Mouse (Mus musculus): Measurements from ENCODE around the gene Tmcc3. TPM values are rescaled to one million over a fixed set of nuclear protein-coding genes. Genes with fewer than 3 reads are reported as not detected.
A peak's percentile ranks its signal among the peaks of the same experiment; 100 is the strongest.

Gene Tmcc3
- polyA plus RNA-seq, 1 experiment from 2014 or later, result 5.7 TPM

GRCm38 (mm10) chr10:94474185-94474584 lies 162.4 kb downstream of the Tmcc3 start:
- no peak for DNase-seq (ENCODE audit: low spot score)
- 95% methylated on average over 5 of the region's 5 CpGs for WGBS

GRCm38 (mm10) chr10:94477366-94478225 lies 165.8 kb downstream of the Tmcc3 start:
- Histone ChIP-seq H3K4me1 (no peaks in the 10 kb centered on the region), H3K4me3 (no peak overlapping the region), H3K27me3 (ENCODE audit: low read depth, poor library complexity, severe bottlenecking) (no peaks in the 10 kb centered on the region), H3K27ac (no peak overlapping the region), H3K36me3 (0 out of 2 replicates have a peak, but pooled peaks cover 2% of the 10 kb centered on the region), H3K9me3 (replicated peaks) (peaks cover 4% of the 10 kb centered on the region; the same call in 1 of the 2 replicates)
- WGBS, result 92% methylated on average over 13 of the region's 13 CpGs
- DNase-seq (ENCODE audit: low spot score), result no peak

More at GRCm38 (mm10) chr10:94474185-94474584, 162.4 kb downstream of the Tmcc3 start:
- Histone ChIP-seq H3K4me1 (no peaks in the 10 kb centered on the region), H3K27ac (no peak overlapping the region), H3K36me3 (no peaks in the 10 kb centered on the region), H3K9me3 (replicated peaks) (no peaks in the 10 kb centered on the region), H3K27me3 (ENCODE audit: low read depth, poor library complexity, severe bottlenecking) (no peaks in the 10 kb centered on the region), H3K4me3 (no peak overlapping the region)

DNA sequence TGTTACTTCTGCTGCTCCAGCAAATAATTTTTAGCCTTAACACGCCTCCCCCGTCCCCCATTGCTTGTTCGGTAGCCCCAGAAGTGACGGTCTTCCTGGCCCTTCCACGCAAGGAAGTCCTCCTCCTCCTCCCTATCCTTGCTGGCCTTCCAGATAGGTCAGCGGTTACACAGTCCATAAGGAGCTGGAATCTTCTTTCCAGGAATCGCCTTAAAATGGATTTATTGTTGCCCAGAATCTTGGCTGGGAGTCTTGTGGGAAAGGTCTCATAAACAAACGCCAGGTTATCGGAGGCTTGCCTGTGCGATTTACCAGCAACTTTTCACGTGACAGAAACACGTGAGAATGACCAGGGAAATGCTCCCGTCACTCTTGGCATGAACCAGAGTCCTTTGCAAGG lies 167.9 kb downstream of the Tmcc3 start:
- Histone ChIP-seq H3K4me3 (no peak overlapping the region), H3K36me3 (0 out of 2 replicates have a peak, but pooled peaks cover 2% of the 10 kb centered on the region), H3K27me3 (ENCODE audit: low read depth, poor library complexity, severe bottlenecking) (no peaks in the 10 kb centered on the region), H3K27ac (no peak overlapping the region), H3K9me3 (replicated peaks) (peaks cover 4% of the 10 kb centered on the region; the same call in 1 of the 2 replicates), H3K4me1 (no peaks in the 10 kb centered on the region)
- WGBS, result 91% methylated on average over 13 of the region's 13 CpGs
- DNase-seq (ENCODE audit: low spot score), result no peak

DNA sequence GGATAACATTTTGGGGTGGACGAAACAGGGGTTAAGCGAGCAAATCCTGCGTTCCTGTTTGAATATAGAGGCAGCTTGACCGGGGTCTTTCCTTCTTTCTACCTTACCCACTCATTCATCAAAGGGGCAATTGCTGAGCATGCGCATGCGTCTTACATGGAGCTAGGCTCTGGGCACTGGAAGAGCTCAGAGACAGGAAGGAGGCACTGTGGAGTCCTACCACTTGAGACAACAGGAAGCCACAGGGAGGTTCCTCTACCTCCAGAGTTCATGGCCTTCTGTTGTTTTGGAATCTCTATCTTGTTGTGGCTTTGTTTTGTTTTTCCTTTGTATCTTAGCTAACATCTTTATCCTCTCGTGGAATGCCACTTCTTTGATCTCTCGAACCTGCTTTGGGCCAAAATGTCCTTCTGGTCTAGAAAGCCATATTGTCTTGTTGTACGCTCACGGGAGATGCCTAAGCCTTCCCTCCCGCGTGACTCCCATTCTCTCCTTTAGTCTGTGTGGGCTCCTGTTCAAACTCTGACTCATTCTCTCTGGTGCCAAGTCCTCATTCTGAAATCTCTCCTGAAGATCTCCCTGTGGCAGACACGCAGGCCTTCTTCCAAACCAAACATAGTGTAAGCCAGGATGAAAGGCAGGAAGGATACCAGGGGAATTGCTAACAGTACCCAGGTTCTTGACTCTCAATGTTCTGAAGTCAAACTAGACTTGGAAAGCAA lies 168.8 kb downstream of the Tmcc3 start:
- H3K36me3 ChIP-seq, result 0 out of 2 replicates have a peak, but pooled peaks cover 2% of the 10 kb centered on the region
- H3K4me3 ChIP-seq, result no peak overlapping the region
- no peak overlapping the region for H3K27ac ChIP-seq
- WGBS, result 87% methylated on average over 13 of the region's 13 CpGs
- no peaks in the 10 kb centered on the region for H3K4me1 ChIP-seq
- H3K9me3 ChIP-seq (replicated peaks), result peaks cover 4% of the 10 kb centered on the region; the same call in 1 of the 2 replicates
- DNase-seq (ENCODE audit: low spot score), result no peak
- no peaks in the 10 kb centered on the region for H3K27me3 ChIP-seq (ENCODE audit: low read depth, poor library complexity, severe bottlenecking)

DNA sequence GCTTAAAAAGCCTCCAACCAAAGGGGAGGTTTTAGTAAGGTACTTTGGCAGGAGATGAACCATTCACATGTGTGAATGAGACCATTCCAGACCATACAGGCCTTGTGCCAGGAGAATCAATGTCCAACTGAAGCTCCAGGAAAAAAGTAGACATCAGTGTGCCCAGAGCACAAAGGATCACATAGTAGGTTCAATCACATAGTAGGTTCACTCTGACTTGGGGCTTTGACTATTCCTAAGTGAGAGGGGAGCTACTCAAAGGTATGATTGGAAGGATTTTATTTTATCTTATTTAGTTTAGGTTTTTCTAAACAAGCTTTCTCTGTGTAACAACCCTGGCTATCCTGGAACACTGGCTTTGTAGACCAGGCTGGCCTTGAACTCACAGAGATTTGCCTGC lies 169.9 kb downstream of the Tmcc3 start:
- no peak for DNase-seq (ENCODE audit: low spot score)
- Histone ChIP-seq H3K27me3 (ENCODE audit: low read depth, poor library complexity, severe bottlenecking) (no peaks in the 10 kb centered on the region), H3K27ac (no peak overlapping the region), H3K36me3 (0 out of 2 replicates have a peak, but pooled peaks cover 2% of the 10 kb centered on the region), H3K4me3 (no peak overlapping the region), H3K4me1 (no peaks in the 10 kb centered on the region), H3K9me3 (replicated peaks) (peaks cover 4% of the 10 kb centered on the region; the same call in 1 of the 2 replicates)

DNA sequence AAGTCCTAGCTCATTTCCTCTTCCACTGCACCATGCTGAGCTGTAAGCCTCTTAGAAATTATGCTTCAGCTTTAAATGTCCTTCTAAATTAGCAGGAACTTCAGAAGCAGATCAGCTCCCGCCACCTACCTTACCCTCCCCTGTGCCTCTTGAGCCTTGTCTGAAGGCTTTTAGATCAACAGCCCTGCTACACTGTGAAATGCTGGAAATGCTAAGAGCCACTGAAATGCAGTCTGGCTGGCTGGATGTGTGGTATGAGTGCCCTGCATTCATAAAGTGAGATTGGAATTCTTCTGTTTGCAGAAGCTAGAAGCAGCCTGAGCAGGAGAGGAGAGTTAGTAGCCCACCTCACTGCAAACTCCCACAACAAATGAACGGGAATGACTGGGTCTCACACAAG lies 174.4 kb downstream of the Tmcc3 start:
- H3K27me3 ChIP-seq (ENCODE audit: low read depth, poor library complexity, severe bottlenecking), result no peaks in the 10 kb centered on the region
- no peak overlapping the region for H3K27ac ChIP-seq
- 0 out of 2 replicates have a peak, but pooled peaks cover 2% of the 10 kb centered on the region for H3K36me3 ChIP-seq
- DNase-seq (ENCODE audit: low spot score), result no peak
- H3K4me1 ChIP-seq, result no peaks in the 10 kb centered on the region
- no peak overlapping the region for H3K4me3 ChIP-seq
- WGBS, result 78% methylated on average over 2 of the region's 2 CpGs
- H3K9me3 ChIP-seq (replicated peaks), result peaks cover 4% of the 10 kb centered on the region; the same call in 1 of the 2 replicates

GRCm38 (mm10) chr10:94489509-94489908 lies 177.8 kb downstream of the Tmcc3 start:
- H3K27ac ChIP-seq, result no peak overlapping the region
- DNase-seq (ENCODE audit: low spot score), result no peak
- no peaks in the 10 kb centered on the region for H3K9me3 ChIP-seq (replicated peaks)
- no peaks in the 10 kb centered on the region for H3K36me3 ChIP-seq
- no peak overlapping the region for H3K4me3 ChIP-seq
- 83% methylated on average over 4 of the region's 4 CpGs for WGBS
- peaks cover 5% of the 10 kb centered on the region for H3K4me1 ChIP-seq
- no peaks in the 10 kb centered on the region for H3K27me3 ChIP-seq (ENCODE audit: low read depth, poor library complexity, severe bottlenecking)

GRCm38 (mm10) chr10:94491006-94491405 lies 179.3 kb downstream of the Tmcc3 start:
- H3K9me3 ChIP-seq (replicated peaks), result no peaks in the 10 kb centered on the region
- H3K4me3 ChIP-seq, result no peak overlapping the region
- no peak overlapping the region for H3K27ac ChIP-seq
- H3K36me3 ChIP-seq, result no peaks in the 10 kb centered on the region
- peaks cover 15% of the 10 kb centered on the region for H3K4me1 ChIP-seq
- WGBS, result 82% methylated on average over 3 of the region's 3 CpGs
- no peaks in the 10 kb centered on the region for H3K27me3 ChIP-seq (ENCODE audit: low read depth, poor library complexity, severe bottlenecking)
- DNase-seq (ENCODE audit: low spot score), result no peak

- Histone ChIP-seq H3K27ac (peak overlapping the region; percentile 38; the same call in 1 of the 2 replicates), H3K27me3 (ENCODE audit: low read depth, poor library complexity, severe bottlenecking) (no peaks in the 10 kb centered on the region), H3K4me1 (peaks cover 20% of the 10 kb centered on the region), H3K9me3 (replicated peaks) (no peaks in the 10 kb centered on the region), H3K4me3 (no peak overlapping the region), H3K36me3 (no peaks in the 10 kb centered on the region)
- DNase-seq (ENCODE audit: low spot score), result no peak
- WGBS, result 75% methylated on average over 8 of the region's 8 CpGs
Measured at GRCm38 (mm10) chr10:94494403-94494846, 182.7 kb downstream of the Tmcc3 start.

DNA sequence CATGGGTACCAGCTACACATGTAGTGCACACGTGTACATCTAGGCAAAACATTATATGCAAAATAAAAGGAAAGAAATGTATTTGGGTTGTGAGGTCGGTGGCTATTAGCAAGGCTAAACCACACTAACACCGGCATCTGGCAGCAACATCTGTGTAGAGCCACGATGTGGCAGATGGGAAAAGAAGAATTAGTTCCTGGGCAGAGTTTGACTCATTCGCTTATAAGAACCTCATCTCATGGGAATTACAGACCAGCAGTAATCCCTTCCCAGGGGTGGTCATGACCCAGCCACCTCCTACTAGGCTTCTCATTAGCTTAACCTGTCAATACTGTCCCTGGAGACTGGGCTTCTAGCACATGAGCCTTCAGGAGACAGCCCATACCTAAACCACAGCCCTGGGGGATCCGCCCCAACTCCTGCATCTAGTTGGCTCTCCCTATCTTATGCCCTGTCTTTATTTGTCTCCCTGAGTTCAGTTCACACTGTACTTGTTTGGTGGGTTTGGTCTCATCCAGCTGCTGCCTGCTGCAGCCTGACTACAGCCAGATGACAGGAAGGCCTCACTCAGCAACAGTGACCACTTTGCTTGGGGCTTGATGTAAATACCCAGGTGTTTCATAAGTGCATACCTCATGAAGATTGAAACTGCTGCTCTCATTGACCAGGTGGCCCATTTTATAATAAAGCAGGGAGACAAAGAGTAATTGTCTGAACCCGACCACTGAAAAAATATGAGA lies 183.9 kb downstream of the Tmcc3 start:
- H3K36me3 ChIP-seq, result no peaks in the 10 kb centered on the region
- no peaks in the 10 kb centered on the region for H3K9me3 ChIP-seq (replicated peaks)
- no peak for DNase-seq (ENCODE audit: low spot score)
- no peak overlapping the region for H3K4me3 ChIP-seq
- H3K27me3 ChIP-seq (ENCODE audit: low read depth, poor library complexity, severe bottlenecking), result no peaks in the 10 kb centered on the region
- peaks cover 30% of the 10 kb centered on the region for H3K4me1 ChIP-seq
- peak overlapping the region; percentile 38; the same call in 1 of the 2 replicates for H3K27ac ChIP-seq
- 90% methylated on average over 7 of the region's 7 CpGs for WGBS

DNA sequence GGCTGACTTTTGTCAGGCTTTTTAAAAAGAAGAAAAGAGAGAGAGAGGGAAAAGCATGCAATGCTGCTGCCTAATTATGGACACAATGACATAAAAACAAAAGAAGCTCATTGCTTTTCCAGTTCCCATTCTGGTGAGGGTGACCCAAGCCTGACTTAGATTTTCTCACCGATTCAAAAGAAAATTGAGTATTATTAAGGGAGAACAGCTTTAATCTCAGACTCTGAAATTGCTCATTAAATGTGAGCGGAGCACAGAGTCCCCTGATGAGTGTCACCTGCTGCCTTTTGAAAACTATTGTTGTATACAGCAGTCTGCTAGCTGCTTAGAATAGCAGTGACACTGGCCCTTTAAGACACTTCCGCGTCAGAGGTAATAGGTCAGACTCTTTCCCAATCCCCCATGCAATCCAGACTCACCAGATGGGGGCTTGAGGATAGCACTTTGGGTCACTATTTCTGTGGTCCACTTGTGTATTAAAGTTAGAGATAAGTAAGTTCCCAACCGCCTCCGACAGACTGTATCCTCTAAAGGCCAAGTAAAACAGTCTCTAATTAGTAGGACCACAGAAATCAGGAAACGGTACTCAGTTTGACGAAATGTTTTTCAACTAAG lies 185.2 kb downstream of the Tmcc3 start:
- DNase-seq (ENCODE audit: low spot score), result no peak
- Histone ChIP-seq H3K36me3 (no peaks in the 10 kb centered on the region), H3K27me3 (ENCODE audit: low read depth, poor library complexity, severe bottlenecking) (no peaks in the 10 kb centered on the region), H3K9me3 (replicated peaks) (no peaks in the 10 kb centered on the region), H3K4me3 (no peak overlapping the region), H3K27ac (no peak overlapping the region), H3K4me1 (peaks cover 35% of the 10 kb centered on the region)
- WGBS, result 83% methylated on average over 8 of the region's 8 CpGs

DNA sequence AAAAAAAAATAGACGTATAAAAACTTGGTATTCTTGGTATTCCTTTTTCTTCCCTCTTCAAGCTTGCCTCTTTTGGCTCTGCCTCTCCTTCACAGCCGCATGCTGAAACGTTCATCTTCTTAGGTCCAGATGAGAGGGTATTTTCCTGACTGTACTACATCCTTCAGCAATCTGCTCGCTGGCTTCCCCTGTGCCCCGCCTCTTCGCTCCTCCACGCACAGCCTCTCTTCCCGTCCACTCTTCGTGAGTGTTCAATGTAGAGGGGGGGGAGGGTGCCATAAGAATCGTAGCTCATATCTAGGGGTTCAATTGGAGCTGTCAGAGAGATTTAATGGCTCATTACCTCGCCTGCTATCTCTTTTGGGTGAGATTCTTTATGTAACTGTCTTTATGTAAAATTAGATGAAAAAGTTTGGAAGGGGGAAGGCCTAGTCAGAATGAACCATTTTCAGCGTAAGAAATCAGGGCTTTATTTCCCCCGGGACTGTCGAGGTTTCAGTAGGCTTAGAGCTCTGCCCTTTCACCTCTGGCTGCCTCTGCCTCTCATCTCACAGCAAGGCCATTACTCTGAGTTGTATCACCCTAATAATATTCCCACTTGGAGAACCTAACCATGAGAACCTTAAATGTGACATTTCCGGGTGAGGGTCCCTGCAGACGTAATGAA lies 188.6 kb downstream of the Tmcc3 start:
- 46% methylated on average over 16 of the region's 16 CpGs for WGBS
- H3K4me1 ChIP-seq, result peaks cover 29% of the 10 kb centered on the region

More for the DNA sequence above, 188.6 kb downstream of the Tmcc3 start:
- Histone ChIP-seq H3K36me3 (no peaks in the 10 kb centered on the region), H3K27me3 (ENCODE audit: low read depth, poor library complexity, severe bottlenecking) (no peaks in the 10 kb centered on the region), H3K27ac (no peak overlapping the region), H3K4me3 (no peak overlapping the region), H3K9me3 (replicated peaks) (no peaks in the 10 kb centered on the region)
- no peak for DNase-seq (ENCODE audit: low spot score)

All from limb, embryonic 10.5 days (tissue).